Mouse (Mus musculus) stomach, embryonic 14.5 days (tissue): ENCODE results near the gene Rbm33. TPM values are rescaled to one million over a fixed set of nuclear protein-coding genes. Genes with fewer than 3 reads are reported as not detected.

ENCODE experiments used
- ATAC-seq: fragments of 200-750 bp; cut with Nextera tagmentation; 2 replicates; pipeline ENCODE4 v1.8.0; 2017; ENCODE audit warnings: low read depth, moderate TSS enrichment; ENCODE audit not compliant: insufficient number of reproducible peaks, insufficient read depth, low FRiP score
- H3K27ac ChIP-seq: fragments of 300-500 bp; sonication (generic); 2 replicates; pipeline ENCODE4 v1.5.1; 2014; ENCODE audit warnings: mild to moderate bottlenecking, low read length, moderate library complexity, mixed read lengths
- H3K27me3 ChIP-seq: fragments of 300-500 bp; sonication (generic); 2 replicates; pipeline ENCODE4 v1.6.1; 2014; ENCODE audit warnings: low read length, control low read depth, mixed read lengths; ENCODE audit not compliant: control insufficient read depth, insufficient read depth
- H3K36me3 ChIP-seq: fragments of 300-500 bp; sonication (generic); 2 replicates; pipeline ENCODE4 v1.6.1; 2014; ENCODE audit warnings: mild to moderate bottlenecking, control low read depth, low read length, moderate library complexity, mixed read lengths; ENCODE audit not compliant: control insufficient read depth, insufficient read depth
- H3K4me1 ChIP-seq: fragments of 300-500 bp; sonication (generic); 2 replicates; pipeline ENCODE4 v1.6.1; 2014; ENCODE audit warnings: low read length, control low read depth, mixed read lengths; ENCODE audit not compliant: control insufficient read depth, insufficient read depth
- H3K4me2 ChIP-seq: fragments of 300-500 bp; sonication (generic); replicated peaks from 2 replicates; pipeline ENCODE4 v1.6.1; 2014; ENCODE audit warnings: low read depth, low read length, control low read depth
- H3K4me3 ChIP-seq: fragments of 300-500 bp; sonication (generic); 2 replicates; pipeline ENCODE4 v1.5.1; 2014; ENCODE audit warnings: low read depth, low read length, control low read depth
- H3K9ac ChIP-seq: fragments of 300-500 bp; sonication (generic); replicated peaks from 2 replicates; pipeline ENCODE4 v1.6.1; 2014; ENCODE audit warnings: low read depth, mild to moderate bottlenecking, control low read depth, low read length, moderate library complexity, mixed read lengths
- H3K9me3 ChIP-seq: fragments of 300-500 bp; sonication (generic); 2 replicates; pipeline ENCODE4 v1.6.1; 2016; ENCODE audit warnings: low read depth, low read length, control low read depth; ENCODE audit not compliant: control insufficient read depth
- WGBS: fragments of 180-500 bp; shearing (Covaris S2); extraction: QIAGEN DNeasy Blood & Tissue Kit; methylation state at CpG from one replicate; pipeline ENCODE4 v1.1.7; 2014; 5-methylcytosine and 5-hydroxymethylcytosine counted together
- polyA plus RNA-seq: library from polyadenylated mRNA; unstranded; fragments of >200 nt; fragmentation: Nextera tagmentation; extraction: Ambion mirVana; gene quantifications from 2 replicates; pipeline ENCODE4 v1.2.1, GENCODE M21; 2014

Rbm33 gene
- polyA plus RNA-seq, 1 experiment from 2014 or later: 27.4 TPM

DNA sequence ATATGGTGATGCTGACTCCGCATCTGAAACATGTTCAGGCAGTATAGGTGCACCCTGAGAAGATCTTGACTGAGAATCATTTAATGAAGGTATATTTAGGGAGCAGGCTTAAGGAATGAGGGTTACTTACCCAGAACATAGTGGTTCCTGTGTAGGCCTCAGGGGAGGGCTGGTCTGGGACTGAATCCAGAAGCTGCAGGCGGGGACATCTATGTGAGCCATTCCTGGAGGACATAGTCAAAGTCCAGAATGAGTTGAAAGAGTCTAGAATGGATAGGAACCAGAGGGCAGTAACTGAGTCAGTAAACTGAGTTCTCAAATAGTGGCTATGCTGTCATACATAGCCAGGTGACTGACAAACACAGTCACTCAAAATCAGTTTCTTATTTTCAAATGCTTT is 16.8 kb downstream of the Rbm33 start:
- H3K9me3 ChIP-seq: no peaks in the 10 kb centered on the region
- no peaks in the 10 kb centered on the region for H3K4me1 ChIP-seq
- no peak overlapping the region for H3K4me2 ChIP-seq
- 92% methylated on average over 2 of the region's 2 CpGs for WGBS
- no peaks in the 10 kb centered on the region for H3K27me3 ChIP-seq
- H3K9ac ChIP-seq: no peak overlapping the region
- ATAC-seq: no peak
- H3K4me3 ChIP-seq: no peak overlapping the region
- peaks cover 33% of the 10 kb centered on the region for H3K36me3 ChIP-seq
- H3K27ac ChIP-seq: no peak overlapping the region

DNA sequence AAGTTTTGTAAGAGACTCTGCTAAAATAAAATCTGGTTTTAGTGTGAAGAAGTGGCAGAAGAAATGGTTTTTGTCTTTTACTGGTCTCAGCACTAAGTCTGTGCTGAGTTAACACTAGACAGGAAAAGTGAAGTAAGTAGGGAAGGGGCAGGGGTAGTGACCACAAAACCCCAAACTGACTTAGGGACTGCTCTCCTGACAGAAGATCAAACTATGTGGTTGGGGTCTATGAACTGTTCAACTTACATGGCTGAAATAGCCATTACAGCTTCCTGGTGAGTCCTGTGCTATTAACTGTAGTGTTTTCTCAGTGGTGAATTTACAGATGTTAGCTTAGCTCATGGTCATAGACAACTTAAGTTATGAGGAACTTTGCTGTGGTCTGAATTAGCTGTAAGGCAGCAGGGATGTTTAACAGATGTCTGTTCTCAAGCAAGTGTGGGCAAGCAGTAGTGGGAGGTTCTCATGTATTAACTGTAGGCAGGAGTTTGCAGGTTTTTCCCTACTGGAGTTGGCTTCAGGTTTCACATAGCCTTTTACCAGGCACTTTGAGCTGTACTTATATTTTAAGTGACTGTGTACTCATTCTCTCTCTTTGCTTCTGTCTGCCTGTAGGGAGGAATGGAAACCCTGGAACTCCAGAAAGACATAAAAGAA is 35.1 kb downstream of the Rbm33 start:
- H3K9ac ChIP-seq: no peak overlapping the region
- no peak for ATAC-seq

DNA sequence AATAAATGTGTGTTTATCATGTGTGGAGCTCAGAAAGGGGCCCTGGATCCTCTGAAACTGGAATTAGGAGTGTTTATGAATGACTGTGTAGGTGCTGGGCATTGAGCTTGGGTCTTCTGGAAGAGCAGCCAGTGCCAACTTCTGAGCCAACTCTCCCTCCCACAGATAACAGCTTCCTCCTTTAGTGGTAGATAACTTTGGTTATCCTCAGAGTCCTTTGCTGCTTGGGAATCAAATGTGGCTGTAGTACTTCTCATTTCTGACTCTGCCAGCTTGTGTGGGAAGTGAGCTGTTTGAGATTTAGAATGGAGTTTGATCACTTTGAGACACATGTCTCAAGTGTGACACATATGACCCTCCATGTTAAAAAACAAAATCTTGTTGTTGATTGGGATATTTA is 38.7 kb downstream of the Rbm33 start:
- Histone ChIP-seq H3K4me3 (no peak overlapping the region), H3K36me3 (peaks cover 44% of the 10 kb centered on the region), H3K27ac (no peak overlapping the region), H3K4me1 (no peaks in the 10 kb centered on the region), H3K27me3 (no peaks in the 10 kb centered on the region), H3K9ac (no peak overlapping the region), H3K4me2 (no peak overlapping the region), H3K9me3 (no peaks in the 10 kb centered on the region)
- ATAC-seq: no peak

More for the DNA sequence above, 35.1 kb downstream of the Rbm33 start:
- H3K4me1 ChIP-seq: no peaks in the 10 kb centered on the region
- no peak overlapping the region for H3K4me3 ChIP-seq
- H3K36me3 ChIP-seq: peaks cover 24% of the 10 kb centered on the region
- H3K4me2 ChIP-seq: no peak overlapping the region
- H3K27me3 ChIP-seq: no peaks in the 10 kb centered on the region
- no peaks in the 10 kb centered on the region for H3K9me3 ChIP-seq
- no peak overlapping the region for H3K27ac ChIP-seq

GRCm38 (mm10) chr5:28360745-28361144 is 43.8 kb downstream of the Rbm33 start:
- peaks cover 64% of the 10 kb centered on the region for H3K36me3 ChIP-seq
- H3K4me2 ChIP-seq: no peak overlapping the region
- H3K9ac ChIP-seq: no peak overlapping the region
- ATAC-seq: no peak
- no peak overlapping the region for H3K27ac ChIP-seq
- no peak overlapping the region for H3K4me3 ChIP-seq
- H3K27me3 ChIP-seq: no peaks in the 10 kb centered on the region
- H3K4me1 ChIP-seq: no peaks in the 10 kb centered on the region
- H3K9me3 ChIP-seq: no peaks in the 10 kb centered on the region
- WGBS: 91% methylated on average over 2 of the region's 2 CpGs

DNA sequence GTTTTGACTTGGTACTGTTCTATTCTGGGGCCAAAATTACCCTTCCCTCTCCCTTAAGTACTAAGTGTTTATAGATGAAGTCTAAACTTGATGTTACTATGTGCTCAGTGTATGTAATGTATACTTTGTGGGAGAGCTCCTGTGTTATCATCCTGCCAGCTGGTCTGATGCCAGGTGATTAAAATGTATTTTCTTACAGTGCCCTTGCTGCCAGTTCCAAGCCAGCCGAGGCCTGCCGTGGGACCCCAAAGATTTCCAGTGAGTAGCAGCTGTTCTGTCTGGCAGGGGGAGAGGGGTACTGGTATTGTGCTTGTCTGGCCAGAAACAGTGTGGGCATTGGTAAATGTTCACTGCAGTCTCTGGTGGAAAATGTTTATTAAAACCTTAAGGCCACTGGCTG is 51.1 kb downstream of the Rbm33 start:
- ATAC-seq: no peak
- no peaks in the 10 kb centered on the region for H3K27me3 ChIP-seq
- WGBS: 53% methylated on average over 2 of the region's 2 CpGs
- H3K27ac ChIP-seq: no peak overlapping the region; the same call in 1 of the 2 replicates
- H3K9me3 ChIP-seq: no peaks in the 10 kb centered on the region
- no peaks in the 10 kb centered on the region for H3K4me1 ChIP-seq
- no peak overlapping the region for H3K9ac ChIP-seq
- H3K36me3 ChIP-seq: peaks cover 39% of the 10 kb centered on the region
- no peak overlapping the region for H3K4me2 ChIP-seq
- no peak overlapping the region for H3K4me3 ChIP-seq

DNA sequence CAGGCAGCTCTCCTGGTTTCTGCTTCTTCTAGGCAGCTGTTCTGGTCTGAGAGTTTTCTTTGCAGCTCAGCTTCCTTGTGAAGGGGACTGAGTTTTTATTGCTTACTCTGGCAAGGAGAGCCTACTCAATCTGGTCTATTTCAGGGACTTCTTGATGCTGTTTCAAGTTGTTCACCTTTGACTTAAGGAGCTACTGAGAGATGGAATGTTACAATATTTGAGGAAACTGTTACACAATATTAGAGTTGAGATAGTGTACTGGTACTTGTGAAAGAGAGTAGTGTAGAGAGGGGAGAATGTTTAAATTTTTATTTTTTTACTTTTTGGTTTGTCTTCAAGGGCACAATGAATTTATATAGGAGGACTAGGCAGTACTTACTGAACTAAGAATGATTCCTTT is 53.9 kb downstream of the Rbm33 start:
- Histone ChIP-seq H3K9me3 (no peaks in the 10 kb centered on the region), H3K4me3 (no peak overlapping the region), H3K36me3 (peaks cover 13% of the 10 kb centered on the region; the same call in 1 of the 2 replicates), H3K4me2 (no peak overlapping the region), H3K4me1 (no peaks in the 10 kb centered on the region), H3K9ac (no peak overlapping the region), H3K27ac (no peak overlapping the region), H3K27me3 (no peaks in the 10 kb centered on the region)
- no peak for ATAC-seq

GRCm38 (mm10) chr5:28372172-28372664 is 55.3 kb downstream of the Rbm33 start:
- Histone ChIP-seq H3K4me3 (no peak overlapping the region), H3K27me3 (no peaks in the 10 kb centered on the region), H3K4me2 (no peak overlapping the region), H3K4me1 (no peaks in the 10 kb centered on the region), H3K9me3 (no peaks in the 10 kb centered on the region), H3K9ac (no peak overlapping the region), H3K36me3 (peaks cover 8% of the 10 kb centered on the region; the same call in 1 of the 2 replicates), H3K27ac (no peak overlapping the region)
- no peak for ATAC-seq
- WGBS: 91% methylated on average over 1 of the region's 1 CpGs

DNA sequence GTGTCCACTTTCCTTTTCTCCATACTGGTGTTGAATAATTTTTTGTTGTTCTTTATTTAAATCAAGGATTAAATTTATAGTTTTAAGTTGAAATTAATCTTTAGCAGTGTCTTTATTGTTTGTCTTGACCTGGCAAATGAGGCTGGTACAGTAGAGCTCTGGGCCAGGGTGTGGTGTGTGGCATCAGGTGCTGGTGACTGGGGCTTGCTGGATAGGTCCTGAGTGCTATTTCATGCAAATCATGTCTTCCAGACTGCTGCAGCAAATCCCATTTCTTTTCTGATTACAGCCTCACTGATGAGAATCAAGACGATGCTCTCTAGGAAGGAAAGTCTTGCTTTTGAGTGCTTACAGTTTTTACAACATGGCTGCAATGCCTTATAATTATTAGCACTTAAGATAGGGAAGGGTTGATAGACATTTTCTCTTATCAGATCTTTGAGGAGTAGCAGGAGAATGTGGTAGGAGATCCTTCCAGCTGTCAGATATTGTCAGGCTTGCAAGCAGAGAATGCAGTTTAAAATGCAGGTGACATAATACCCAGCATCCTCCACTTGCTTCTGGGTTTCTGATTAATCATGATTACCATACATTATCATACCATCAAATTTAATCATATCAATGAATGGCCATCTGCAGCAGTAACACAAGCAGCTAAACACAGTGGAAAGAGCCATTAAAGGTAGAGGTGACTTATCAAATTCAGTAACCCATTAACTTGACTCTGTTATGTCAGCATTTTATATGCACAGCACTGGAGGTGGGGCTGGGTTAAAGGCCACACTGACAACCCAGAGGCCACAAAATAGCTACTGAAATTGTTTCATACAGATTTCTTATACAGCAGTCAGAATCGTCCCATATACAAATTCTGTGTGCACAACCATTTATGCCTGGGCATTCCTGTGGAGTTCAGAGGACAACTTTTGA is 56.8 kb downstream of the Rbm33 start:
- no peak overlapping the region for H3K27ac ChIP-seq
- 88% methylated on average over 2 of the region's 2 CpGs for WGBS
- no peaks in the 10 kb centered on the region for H3K9me3 ChIP-seq
- H3K36me3 ChIP-seq: peaks cover 6% of the 10 kb centered on the region; the same call in 1 of the 2 replicates
- H3K4me2 ChIP-seq: no peak overlapping the region
- H3K4me3 ChIP-seq: no peak overlapping the region
- H3K27me3 ChIP-seq: no peaks in the 10 kb centered on the region
- no peaks in the 10 kb centered on the region for H3K4me1 ChIP-seq
- ATAC-seq: no peak
- no peak overlapping the region for H3K9ac ChIP-seq
